Mouse (Mus musculus) hindbrain, embryonic 13.5 days (tissue): ENCODE data around the gene Klf16. TPM values are rescaled to one million over a fixed set of nuclear protein-coding genes. Genes with fewer than 3 reads are reported as not detected.
A peak's percentile ranks its signal among the peaks of the same experiment; 100 is the strongest.

Experiments used
- ATAC-seq: fragments of 200-750 bp; cut with Nextera tagmentation; 2 replicates; pipeline ENCODE4 v1.8.0; 2017; ENCODE audit warnings: moderate TSS enrichment; ENCODE audit not compliant: low FRiP score
- H3K27ac ChIP-seq: fragments of 300-500 bp; sonication (generic); 2 replicates; pipeline ENCODE4 v1.5.1; 2015; ENCODE audit warnings: inconsistent platforms, mild to moderate bottlenecking, moderate library complexity
- H3K27me3 ChIP-seq: fragments of 300-500 bp; sonication (generic); 2 replicates; pipeline ENCODE4 v1.6.1; 2015; ENCODE audit warnings: mild to moderate bottlenecking, inconsistent platforms
- H3K36me3 ChIP-seq: fragments of 300-500 bp; sonication (generic); 2 replicates; pipeline ENCODE4 v1.6.1; 2015; ENCODE audit warnings: mild to moderate bottlenecking, inconsistent platforms
- H3K4me1 ChIP-seq: fragments of 300-500 bp; sonication (generic); replicated peaks from 2 replicates; pipeline ENCODE4 v1.6.1; 2015; ENCODE audit warnings: inconsistent platforms
- H3K4me2 ChIP-seq: fragments of 300-500 bp; sonication (generic); 2 replicates; pipeline ENCODE4 v1.6.1; 2015; ENCODE audit warnings: inconsistent platforms, mild to moderate bottlenecking, moderate library complexity
- H3K4me3 ChIP-seq: fragments of 300-500 bp; sonication (generic); 2 replicates; pipeline ENCODE4 v1.5.1; 2015; ENCODE audit warnings: mild to moderate bottlenecking, inconsistent platforms
- H3K9ac ChIP-seq: fragments of 300-500 bp; sonication (generic); 2 replicates; pipeline ENCODE4 v1.6.1; 2015; ENCODE audit warnings: mild to moderate bottlenecking, inconsistent platforms
- H3K9me3 ChIP-seq: fragments of 300-500 bp; sonication (generic); 2 replicates; pipeline ENCODE4 v1.6.1; 2016; ENCODE audit warnings: inconsistent platforms
- WGBS: fragments of 180-500 bp; shearing (Covaris S2); methylation state at CpG from one replicate; pipeline ENCODE4 v1.1.7; 2015; 5-methylcytosine and 5-hydroxymethylcytosine counted together
- polyA plus RNA-seq: library from polyadenylated mRNA; unstranded; fragments of >200 nt; fragmentation: Nextera tagmentation; extraction: Ambion mirVana; gene quantifications from 2 replicates; pipeline ENCODE4 v1.2.1, GENCODE M21; 2015

Klf16 gene
- polyA plus RNA-seq, 1 experiment from 2014 or later = 4.9 TPM

DNA sequence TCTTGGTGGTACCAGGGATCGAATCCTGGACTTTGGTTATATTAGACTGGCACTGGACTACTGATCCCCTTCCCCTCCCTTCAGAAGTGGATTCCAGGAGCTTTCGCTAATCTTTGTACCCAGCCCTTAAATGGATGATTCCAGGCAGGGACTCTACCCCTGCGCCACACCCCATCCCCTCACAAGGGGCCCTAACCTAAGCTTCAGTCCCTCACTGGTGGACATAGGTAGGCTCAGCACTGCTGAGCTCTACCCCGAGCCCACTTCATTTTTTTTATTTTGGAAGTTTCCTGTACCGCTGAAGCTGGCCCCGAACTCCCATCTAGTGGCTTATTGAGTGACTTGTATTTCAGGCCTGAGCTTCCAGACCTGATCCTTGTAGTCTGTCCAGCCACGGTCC, 26.2 kb upstream of the Klf16 start:
- ATAC-seq = no peak
- peak overlapping the region; percentile 65 for H3K4me3 ChIP-seq
- WGBS = 39% methylated on average over 7 of the region's 7 CpGs
- peaks cover 19% of the 10 kb centered on the region for H3K4me1 ChIP-seq
- H3K4me2 ChIP-seq = peak overlapping the region; percentile 97
- H3K36me3 ChIP-seq = peaks cover 25% of the 10 kb centered on the region
- H3K9me3 ChIP-seq = no peaks in the 10 kb centered on the region
- peak overlapping the region; percentile 91 for H3K27ac ChIP-seq
- peak overlapping the region; percentile 87 for H3K9ac ChIP-seq
- H3K27me3 ChIP-seq = no peaks in the 10 kb centered on the region

DNA sequence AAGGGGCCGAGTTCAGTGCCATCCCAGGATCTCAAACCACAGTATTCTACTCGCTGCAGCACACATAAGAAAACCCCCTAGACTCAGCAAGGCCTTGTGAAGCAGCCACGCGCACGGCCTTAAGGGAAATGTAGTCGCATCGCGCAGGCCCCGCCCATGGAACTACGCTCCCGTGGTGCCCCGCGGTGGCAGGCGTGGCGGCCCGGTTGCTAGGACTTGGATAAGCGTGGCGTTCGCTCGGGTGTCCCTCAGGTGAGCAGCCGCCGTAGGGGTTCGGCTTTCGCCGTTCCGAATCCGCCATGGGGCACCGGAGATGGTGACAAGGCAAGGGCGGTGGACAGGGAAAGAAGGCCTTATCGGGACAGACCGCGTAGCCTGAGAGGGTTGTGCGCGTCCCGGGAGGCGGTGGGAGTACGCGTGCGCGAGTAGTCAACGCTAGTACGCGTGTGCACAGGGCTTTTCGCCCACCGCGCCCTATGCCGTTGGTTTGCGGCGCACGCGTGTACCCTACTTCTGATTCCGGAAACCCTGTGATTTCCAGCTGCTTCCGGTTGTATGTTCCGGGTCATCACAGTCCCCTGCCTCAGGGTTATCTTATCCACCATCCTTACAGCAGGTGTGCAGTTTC, 25.7 kb upstream of the Klf16 start, which contains the start of the genes Scamp4 and Adat3:
Scamp4 (plus strand) TSS at position 175 of the 628 bp plus-strand sequence.
Adat3 (plus strand) TSS at position 183 of the 628 bp plus-strand sequence.
- Histone ChIP-seq H3K4me3 (peak within 1 kb of the TSS; percentile 65), H3K4me1 (peaks cover 19% of the 10 kb centered on the region), H3K9me3 (no peaks in the 10 kb centered on the region), H3K27ac (peak within 1 kb of the TSS; percentile 91), H3K9ac (peak within 1 kb of the TSS; percentile 87), H3K27me3 (0 out of 2 replicates have a peak, but pooled peaks cover 4% of the 10 kb centered on the region), H3K4me2 (peak within 1 kb of the TSS; percentile 97), H3K36me3 (peaks cover 20% of the 10 kb centered on the region)
- ATAC-seq = peak; percentile 96
- WGBS = under 1% methylated on average over 54 of the region's 54 CpGs

DNA sequence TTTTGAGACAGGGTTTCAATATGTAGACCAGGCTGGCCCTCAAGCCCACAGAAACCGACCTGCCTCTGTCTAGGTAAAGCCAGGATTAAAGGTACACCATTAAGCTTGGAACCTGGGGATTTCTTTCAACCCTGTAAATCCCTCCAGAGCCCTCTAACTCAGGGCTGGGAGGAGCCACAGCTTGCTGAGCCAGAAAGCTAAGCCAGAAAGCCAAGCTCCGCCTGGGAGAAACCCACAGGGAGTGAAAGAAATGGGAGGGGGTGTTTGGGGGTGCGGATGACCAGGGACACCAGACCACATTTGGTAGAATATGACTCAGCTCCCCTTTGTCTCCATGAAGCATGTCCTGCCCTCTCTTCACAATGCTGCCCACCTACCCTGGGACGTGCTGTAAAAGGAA, 19.2 kb upstream of the Klf16 start:
- Histone ChIP-seq H3K4me1 (no peaks in the 10 kb centered on the region), H3K9me3 (no peaks in the 10 kb centered on the region), H3K9ac (no peak overlapping the region), H3K4me3 (no peak overlapping the region), H3K27ac (no peak overlapping the region), H3K36me3 (no peaks in the 10 kb centered on the region), H3K27me3 (peaks cover 20% of the 10 kb centered on the region), H3K4me2 (no peak overlapping the region)
- no peak for ATAC-seq
- 51% methylated on average over 4 of the region's 4 CpGs for WGBS

DNA sequence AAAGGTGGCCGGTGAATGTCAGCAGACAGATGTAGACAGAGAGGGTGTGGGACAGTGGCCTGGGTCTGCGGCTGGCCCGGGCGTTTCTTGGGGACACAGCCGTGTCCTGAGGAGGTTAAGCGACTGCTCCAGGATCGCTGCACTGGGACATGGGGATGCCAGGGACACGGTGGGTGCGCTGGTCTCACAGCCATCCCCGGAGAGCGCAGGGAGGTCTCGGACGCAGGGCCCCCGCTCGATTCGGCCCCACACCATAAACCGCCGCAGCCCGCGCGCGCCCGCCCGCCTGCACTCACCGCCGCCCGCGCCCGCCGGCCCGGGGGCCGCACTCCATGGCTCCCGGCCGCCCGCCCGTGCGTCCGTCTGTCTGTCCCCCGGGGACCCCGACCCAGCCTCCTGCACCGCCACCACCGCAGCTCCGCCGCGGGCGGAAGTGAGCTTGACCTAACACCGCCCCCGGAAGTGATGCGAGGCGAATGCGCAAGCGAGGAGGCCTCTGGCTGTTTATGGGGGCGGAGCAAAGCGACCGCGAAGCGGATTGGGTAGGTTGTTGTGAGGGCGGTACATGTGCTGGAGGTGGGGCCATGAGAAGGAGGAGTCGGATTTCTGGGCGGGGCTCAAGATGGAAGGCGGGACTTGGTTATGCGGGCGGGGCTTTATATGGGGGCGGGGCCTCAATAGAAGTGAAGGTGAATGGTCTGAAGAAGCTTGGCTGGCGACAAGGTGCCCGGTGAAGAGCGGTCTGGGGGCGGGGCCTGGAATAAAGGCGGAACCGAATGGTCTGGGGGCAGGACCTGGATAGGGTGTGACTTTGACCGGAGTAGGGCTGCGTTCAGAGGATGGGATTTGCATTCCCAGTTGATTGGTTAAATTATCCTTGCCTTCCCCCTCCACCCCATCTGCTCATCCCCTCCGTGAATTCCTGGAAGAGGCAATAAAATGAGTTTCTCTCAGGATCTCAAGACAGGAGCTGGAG, 13.0 kb upstream of the Klf16 start, which contains the start of gene Abhd17a:
Abhd17a (minus strand) TSS at position 463 of the 976 bp plus-strand sequence.
- no peaks in the 10 kb centered on the region for H3K27me3 ChIP-seq
- WGBS = under 1% methylated on average over 73 of the region's 73 CpGs
- peak within 1 kb of the TSS; percentile 90 for H3K4me2 ChIP-seq
- peak within 1 kb of the TSS; percentile 97 for H3K9ac ChIP-seq
- H3K4me3 ChIP-seq = peak within 1 kb of the TSS; percentile 88
- no peaks in the 10 kb centered on the region for H3K9me3 ChIP-seq
- peak; percentile 96 for ATAC-seq
- H3K36me3 ChIP-seq = peaks cover 16% of the 10 kb centered on the region
- peak within 1 kb of the TSS; percentile 79 for H3K27ac ChIP-seq
- H3K4me1 ChIP-seq = peaks cover 33% of the 10 kb centered on the region

DNA sequence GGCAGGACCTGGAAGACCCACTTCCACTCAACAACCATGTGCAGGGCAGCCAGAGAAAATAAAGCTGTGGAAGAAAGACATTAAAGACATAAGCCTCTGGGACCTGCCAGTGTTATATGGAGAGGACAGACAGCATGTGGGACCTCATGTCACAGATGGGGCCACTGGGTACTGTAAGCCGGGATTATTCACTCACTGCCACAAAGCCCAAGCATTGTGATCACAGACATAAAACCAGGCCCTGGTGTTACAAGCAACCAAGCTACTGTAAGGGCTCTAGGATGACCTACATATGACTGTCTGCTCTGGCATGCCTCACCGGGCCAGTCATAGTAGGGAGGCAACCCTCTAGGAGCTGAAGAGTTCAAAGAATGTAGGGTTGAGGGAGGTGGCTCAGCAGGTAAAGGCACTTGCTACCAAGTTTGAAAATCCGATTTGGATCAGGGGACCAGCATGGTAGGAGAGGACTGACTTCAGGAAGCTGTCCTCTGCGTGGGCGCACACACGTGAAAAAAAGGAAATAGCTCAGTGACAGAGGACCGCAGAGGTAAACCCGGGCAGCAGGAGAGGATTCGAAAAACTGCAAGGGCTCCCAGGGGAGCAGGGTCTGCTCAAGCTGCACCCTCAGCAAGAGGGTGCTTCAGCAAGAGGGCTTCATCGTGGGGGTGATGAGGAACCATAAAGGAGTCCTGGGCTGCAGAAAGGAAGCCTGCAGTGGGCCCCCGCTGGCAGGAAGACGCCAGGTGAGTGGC, 12.2 kb upstream of the Klf16 start:
- Histone ChIP-seq H3K4me2 (peak overlapping the region; percentile 90), H3K9me3 (no peaks in the 10 kb centered on the region), H3K36me3 (peaks cover 24% of the 10 kb centered on the region), H3K4me1 (peaks cover 33% of the 10 kb centered on the region), H3K27ac (peak overlapping the region; percentile 79; the same call in 1 of the 2 replicates), H3K4me3 (peak overlapping the region; percentile 88), H3K27me3 (no peaks in the 10 kb centered on the region), H3K9ac (peak overlapping the region; percentile 97)
- WGBS = 21% methylated on average over 12 of the region's 12 CpGs
- 0 out of 2 replicates have a peak, but pooled peaks have one; percentile 1 for ATAC-seq

DNA sequence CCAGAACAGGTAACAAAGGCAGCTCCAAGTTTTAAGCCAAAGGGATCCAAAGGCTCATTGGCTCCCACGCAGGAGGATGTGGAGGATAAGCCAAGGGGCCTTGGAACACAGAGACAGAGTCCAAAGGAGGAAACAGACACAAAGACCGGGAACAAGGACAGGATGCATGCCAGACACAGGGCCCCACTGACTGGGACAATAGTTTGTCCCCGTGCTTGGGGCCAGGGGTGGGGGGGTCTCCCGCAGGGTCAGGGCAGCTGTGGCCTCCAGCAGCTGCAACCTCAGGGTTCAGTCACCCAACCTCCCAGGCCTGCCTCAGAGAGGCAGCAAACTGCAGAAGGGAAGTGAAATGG, 10.2 kb upstream of the Klf16 start:
- Histone ChIP-seq H3K27ac (peak overlapping the region; percentile 62), H3K9ac (0 out of 2 replicates have a peak overlapping the region, but pooled peaks have one; percentile 19), H3K4me1 (peaks cover 33% of the 10 kb centered on the region), H3K4me3 (no peak overlapping the region), H3K9me3 (no peaks in the 10 kb centered on the region), H3K36me3 (peaks cover 40% of the 10 kb centered on the region), H3K27me3 (no peaks in the 10 kb centered on the region), H3K4me2 (no peak overlapping the region)
- WGBS = 27% methylated on average over 4 of the region's 4 CpGs
- ATAC-seq = no peak

DNA sequence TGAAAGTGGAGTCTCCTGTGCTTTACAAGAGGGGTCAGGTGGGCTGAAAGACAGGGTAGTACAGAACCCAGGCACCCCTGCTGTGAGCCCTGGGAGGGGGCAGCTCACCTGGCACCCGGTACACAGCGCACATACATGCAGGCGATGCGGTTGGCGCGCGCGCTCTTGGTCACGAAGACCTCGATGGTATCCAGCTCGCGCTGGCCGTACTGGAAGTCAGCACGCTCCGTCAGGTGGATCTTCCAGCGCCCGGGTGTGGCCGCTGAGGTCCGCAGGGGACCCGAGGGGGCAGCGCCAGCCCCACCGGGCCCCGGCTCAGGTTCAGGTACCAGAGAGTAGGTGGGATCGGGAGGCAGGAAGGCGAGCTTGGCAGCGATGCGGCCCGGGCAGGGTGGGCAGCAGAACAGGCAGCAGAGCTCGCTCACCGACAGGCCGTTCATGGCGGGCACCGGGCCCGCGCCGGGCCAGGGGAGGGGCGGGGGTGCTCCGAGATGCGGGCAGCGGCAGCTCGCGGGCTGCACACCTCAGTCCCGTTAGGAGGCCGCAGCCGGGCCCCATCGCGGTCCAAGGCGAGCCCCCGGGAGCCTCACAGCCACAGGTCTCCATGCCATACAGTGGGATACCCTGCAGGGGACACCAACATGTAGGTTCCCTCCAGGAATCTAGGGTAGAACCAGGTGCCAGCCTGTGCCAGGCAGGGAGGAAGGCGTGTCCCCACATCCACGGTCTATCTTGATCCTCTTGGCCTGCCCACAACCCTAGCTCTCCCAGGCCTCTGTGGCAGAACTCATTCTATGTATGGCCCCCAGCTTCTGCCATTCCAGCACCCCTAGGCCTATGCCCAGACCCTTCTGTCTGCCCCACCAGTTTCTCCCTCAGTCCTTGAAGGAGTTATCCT, 9.5 kb upstream of the Klf16 start:
- WGBS = 94% methylated on average over 47 of the region's 51 CpGs
- H3K9ac ChIP-seq = 0 out of 2 replicates have a peak overlapping the region, but pooled peaks have one; percentile 19

DNA sequence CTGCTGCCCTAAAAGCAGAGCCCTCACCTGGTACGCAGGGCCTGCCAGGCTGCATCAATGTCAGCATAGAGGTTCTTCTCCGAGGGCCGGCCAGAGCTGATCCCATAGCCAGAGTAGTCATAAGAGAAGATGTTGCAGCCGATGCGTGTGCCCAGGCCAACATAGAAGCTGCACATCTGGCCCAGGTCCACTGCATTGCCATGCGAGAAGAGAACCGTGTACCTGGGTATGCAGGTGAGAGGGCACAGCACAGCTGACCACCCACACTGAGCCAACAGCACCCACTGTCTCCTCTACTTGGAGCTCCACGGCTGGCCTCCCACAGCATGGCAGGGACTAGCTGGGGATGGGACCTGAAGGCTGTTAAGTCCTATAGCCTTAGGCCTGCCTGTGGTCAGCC, 8.5 kb upstream of the Klf16 start:
- no peak overlapping the region for H3K27ac ChIP-seq
- no peak for ATAC-seq
- 95% methylated on average over 8 of the region's 8 CpGs for WGBS
- peaks cover 33% of the 10 kb centered on the region for H3K4me1 ChIP-seq
- no peaks in the 10 kb centered on the region for H3K9me3 ChIP-seq
- H3K36me3 ChIP-seq = peaks cover 44% of the 10 kb centered on the region
- no peak overlapping the region for H3K4me3 ChIP-seq
- H3K4me2 ChIP-seq = peak overlapping the region; percentile 10; the same call in 1 of the 2 replicates
- H3K27me3 ChIP-seq = no peaks in the 10 kb centered on the region
- peak overlapping the region; percentile 46; the same call in 1 of the 2 replicates for H3K9ac ChIP-seq

More for the DNA sequence above, 9.5 kb upstream of the Klf16 start:
- Histone ChIP-seq H3K27ac (peak overlapping the region; percentile 62), H3K4me1 (peaks cover 33% of the 10 kb centered on the region), H3K36me3 (peaks cover 44% of the 10 kb centered on the region), H3K4me2 (peak overlapping the region; percentile 10; the same call in 1 of the 2 replicates), H3K4me3 (no peak overlapping the region), H3K9me3 (no peaks in the 10 kb centered on the region), H3K27me3 (no peaks in the 10 kb centered on the region)
- ATAC-seq = no peak

DNA sequence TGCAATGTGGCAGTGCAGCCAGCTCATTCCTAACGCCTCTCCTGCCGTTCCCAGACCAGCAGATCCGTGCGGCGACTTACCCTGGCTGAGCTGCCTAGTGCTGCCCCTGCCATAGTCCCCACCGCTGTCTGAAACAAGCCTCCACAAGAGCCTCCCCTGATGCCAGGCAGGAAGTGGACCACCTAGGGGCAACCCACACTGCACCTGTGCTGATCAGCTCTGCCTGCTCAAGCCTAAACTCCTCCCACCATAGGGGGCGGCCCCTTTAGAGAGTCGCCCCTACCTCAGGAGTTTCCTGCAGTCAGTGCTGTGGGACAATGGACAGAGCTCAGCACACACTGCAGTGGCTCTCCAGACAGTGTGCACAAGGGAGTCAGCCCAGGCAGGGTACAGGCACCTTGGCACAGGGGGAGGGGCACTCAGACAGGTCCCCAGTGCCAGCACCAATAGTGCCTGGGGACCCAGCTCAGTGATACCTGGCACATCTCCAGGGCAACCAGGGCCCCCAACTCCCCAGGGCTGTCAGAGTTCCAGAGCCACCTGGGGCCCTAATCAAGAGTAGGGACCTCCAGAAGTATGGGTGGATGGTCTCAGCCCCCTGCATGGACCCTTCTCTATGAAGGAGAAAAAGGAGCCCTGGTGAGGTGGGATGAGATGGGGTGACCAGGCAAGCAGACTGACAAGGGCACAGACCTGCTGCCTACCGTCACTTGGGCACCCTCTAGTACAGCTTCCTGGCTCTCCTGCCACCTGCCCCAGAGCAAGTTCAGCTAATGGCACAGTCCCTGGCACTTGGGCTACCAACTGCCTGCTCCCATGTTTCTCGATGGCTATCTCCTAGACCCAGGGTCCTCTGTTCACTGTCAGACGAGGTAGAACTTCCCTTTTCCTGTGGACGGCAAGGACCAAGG, 7.8 kb upstream of the Klf16 start:
- WGBS = 71% methylated on average over 12 of the region's 12 CpGs
- Histone ChIP-seq H3K36me3 (peaks cover 44% of the 10 kb centered on the region), H3K4me1 (peaks cover 33% of the 10 kb centered on the region), H3K9me3 (no peaks in the 10 kb centered on the region), H3K27ac (no peak overlapping the region), H3K4me2 (no peak overlapping the region; the same call in 1 of the 2 replicates), H3K27me3 (no peaks in the 10 kb centered on the region), H3K4me3 (no peak overlapping the region), H3K9ac (peak overlapping the region; percentile 46; the same call in 1 of the 2 replicates)
- no peak for ATAC-seq

DNA sequence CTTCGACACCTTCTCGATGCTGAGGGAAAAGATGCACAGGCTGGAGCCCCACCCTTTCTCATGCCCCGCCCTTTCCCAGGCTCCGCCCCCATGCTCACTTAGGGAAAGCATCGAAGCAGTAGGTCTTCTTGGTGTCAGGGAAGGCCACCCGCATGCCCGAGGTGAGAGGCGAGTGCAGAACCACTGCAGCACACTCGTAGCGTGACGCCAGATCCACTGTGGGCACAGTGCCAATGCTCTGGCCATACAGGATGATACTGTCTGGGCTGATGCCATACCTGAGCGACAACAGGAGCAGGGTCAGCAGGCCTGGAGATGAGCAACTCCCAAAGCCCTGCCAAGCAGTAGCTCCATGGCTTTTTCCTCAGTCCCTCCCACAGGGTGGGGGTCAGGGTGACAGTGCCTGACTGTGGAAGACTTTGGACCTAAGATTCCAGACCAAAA, 6.9 kb upstream of the Klf16 start:
- Histone ChIP-seq H3K27ac (no peak overlapping the region), H3K27me3 (no peaks in the 10 kb centered on the region), H3K4me2 (no peak overlapping the region), H3K36me3 (peaks cover 44% of the 10 kb centered on the region), H3K9ac (no peak overlapping the region), H3K9me3 (no peaks in the 10 kb centered on the region), H3K4me1 (peaks cover 32% of the 10 kb centered on the region), H3K4me3 (no peak overlapping the region)
- WGBS = 69% methylated on average over 12 of the region's 12 CpGs
- ATAC-seq = no peak
